Mouse (Mus musculus): ENCODE results near the gene Aip.

DNA sequence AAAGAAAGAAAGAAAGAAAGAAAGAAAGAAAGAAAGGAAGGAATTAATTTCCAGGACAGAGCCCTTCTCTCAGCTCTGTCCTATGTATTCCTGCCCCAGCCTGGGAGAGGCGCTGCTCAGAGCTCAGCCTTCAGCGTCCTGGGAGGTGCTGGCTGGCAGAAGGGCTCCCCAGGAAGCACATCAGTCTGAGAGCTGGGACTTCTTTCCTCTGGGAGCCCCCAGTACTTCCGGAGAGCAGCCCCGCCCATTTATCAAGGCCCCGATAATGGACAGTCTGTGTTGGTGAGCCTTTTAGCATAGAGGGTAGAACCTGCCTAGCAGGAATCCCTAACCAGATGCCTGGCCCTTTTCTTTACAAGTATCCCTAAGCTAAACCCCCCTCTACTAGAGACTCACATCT lies 37.5 kb downstream of the Aip start:
- TF ChIP-seq CTCF (IDR thresholded peaks at IDR 0.05) (no peak), EP300 (IDR thresholded peaks at IDR 0.05) (no peak)
